Mouse (Mus musculus): Measurements from ENCODE around the gene Sytl1. TPM values are rescaled to one million over a fixed set of nuclear protein-coding genes. Genes with fewer than 3 reads are reported as not detected.

The Sytl1 gene
- polyA plus RNA-seq, 1 experiment from 2014 or later: 0.42 TPM

Other genes with a start within 250 kb of the Sytl1 start
- 50.7 and 68.6 TPM in 2 replicates for gene Wasf2, start 132.6 kb downstream of the Sytl1 start, polyA plus RNA-seq (2014; fragmentation: Nextera tagmentation; extraction: Ambion mirVana)
- gene Cd164l2, start 51.0 kb downstream of the Sytl1 start, polyA plus RNA-seq (2014; fragmentation: Nextera tagmentation; extraction: Ambion mirVana): 0.42 and 0.82 TPM in 2 replicates
- gene Gpr3, start 50.6 kb downstream of the Sytl1 start, polyA plus RNA-seq (2014; fragmentation: Nextera tagmentation; extraction: Ambion mirVana): 0.20 and 0.58 TPM in 2 replicates
- 1.6 and 2.3 TPM in 2 replicates for gene Map3k6, start 22.3 kb downstream of the Sytl1 start, polyA plus RNA-seq (2014; fragmentation: Nextera tagmentation; extraction: Ambion mirVana)
- gene Tmem222, start 14.7 kb upstream of the Sytl1 start, polyA plus RNA-seq (2014; fragmentation: Nextera tagmentation; extraction: Ambion mirVana): 54.7 and 57.1 TPM in 2 replicates
- 16.9 and 17.3 TPM in 2 replicates for gene Wdtc1, start 90.4 kb upstream of the Sytl1 start, polyA plus RNA-seq (2014; fragmentation: Nextera tagmentation; extraction: Ambion mirVana)
- gene Slc9a1, start 106.6 kb upstream of the Sytl1 start, polyA plus RNA-seq (2014; fragmentation: Nextera tagmentation; extraction: Ambion mirVana): 5.6 and 6.5 TPM in 2 replicates
- 0.28 and 0.61 TPM in 2 replicates for gene Tent5b, start 217.0 kb upstream of the Sytl1 start, polyA plus RNA-seq (2014; fragmentation: Nextera tagmentation; extraction: Ambion mirVana)
- gene Trnp1, start 235.4 kb upstream of the Sytl1 start, polyA plus RNA-seq (2014; fragmentation: Nextera tagmentation; extraction: Ambion mirVana): 1.2 and 1.3 TPM in 2 replicates

All from heart, embryonic 14.5 days (tissue).